Mouse (Mus musculus) C2C12 (cell line): ENCODE results near the gene Gm12216.

Experiments
- CEBPB ChIP-seq: IDR thresholded peaks from one replicate; pipeline ENCODE4 v1.6.1; 2011; ENCODE audit warnings: low read depth, mild to moderate bottlenecking, control low read depth, moderate library complexity
- CTCF ChIP-seq: IDR thresholded peaks from one replicate; pipeline ENCODE4 v1.5.1; 2011; ENCODE audit not compliant: control insufficient read depth, insufficient read depth, insufficient read length

GRCm38 (mm10) chr11:53805786-53806185, 53.3 kb downstream of the Gm12216 start:
- TF ChIP-seq CTCF (no peak), CEBPB (no peak)
